Mouse (Mus musculus) forebrain, embryonic 11.5 days (tissue): ENCODE results near the gene Col26a1. TPM values are rescaled to one million over a fixed set of nuclear protein-coding genes. Genes with fewer than 3 reads are reported as not detected.

Source experiments
- ATAC-seq: fragments of 200-750 bp; cut with Nextera tagmentation; replicated peaks from 2 replicates; pipeline ENCODE4 v1.8.0; 2017; ENCODE audit warnings: moderate TSS enrichment; ENCODE audit not compliant: low FRiP score
- DNase-seq: peaks from one replicate; pipeline ENCODE4 v3.0.0-alpha.2; 2017; ENCODE audit warnings: low spot score
- H3K27ac ChIP-seq: fragments of 300-500 bp; sonication (generic); 2 replicates; pipeline ENCODE4 v1.5.1; 2014; ENCODE audit warnings: low read depth, low read length
- H3K27me3 ChIP-seq: fragments of 300-500 bp; sonication (generic); 2 replicates; pipeline ENCODE4 v1.6.1; 2014; ENCODE audit warnings: mild to moderate bottlenecking, low read length, mixed read lengths; ENCODE audit not compliant: control insufficient read depth, insufficient read depth
- H3K36me3 ChIP-seq: fragments of 300-500 bp; sonication (generic); 2 replicates; pipeline ENCODE4 v1.6.1; 2014; ENCODE audit warnings: mild to moderate bottlenecking, low read length, moderate library complexity, mixed read lengths; ENCODE audit not compliant: control insufficient read depth, insufficient read depth
- H3K4me1 ChIP-seq: fragments of 300-500 bp; sonication (generic); replicated peaks from 2 replicates; pipeline ENCODE4 v1.6.1; 2014; ENCODE audit warnings: low read length, mixed read lengths; ENCODE audit not compliant: control insufficient read depth, insufficient read depth
- H3K4me2 ChIP-seq: fragments of 300-500 bp; sonication (generic); 2 replicates; pipeline ENCODE4 v1.6.1; 2014; ENCODE audit warnings: low read depth, mild to moderate bottlenecking, low read length, moderate library complexity, mixed read lengths; ENCODE audit not compliant: severe bottlenecking
- H3K4me3 ChIP-seq: fragments of 300-500 bp; sonication (generic); 2 replicates; pipeline ENCODE4 v1.5.1; 2014; ENCODE audit warnings: low read depth, low read length
- H3K9ac ChIP-seq: fragments of 300-500 bp; sonication (generic); 2 replicates; pipeline ENCODE4 v1.6.1; 2014; ENCODE audit warnings: low read length
- H3K9me3 ChIP-seq: fragments of 300-500 bp; sonication (generic); 2 replicates; pipeline ENCODE4 v1.6.1; 2016; ENCODE audit warnings: low read length, mixed read lengths; ENCODE audit not compliant: control insufficient read depth
- WGBS: fragments of 180-500 bp; shearing (Covaris S2); extraction: QIAGEN DNeasy Blood & Tissue Kit; methylation state at CpG from one replicate; pipeline ENCODE4 v1.1.7; 2014; 5-methylcytosine and 5-hydroxymethylcytosine counted together
- polyA plus RNA-seq: library from polyadenylated mRNA; unstranded; fragments of >200 nt; fragmentation: Nextera tagmentation; extraction: Ambion mirVana; gene quantifications from 2 replicates; pipeline ENCODE4 v1.2.1, GENCODE M21; 2014

The Col26a1 gene
- polyA plus RNA-seq, 1 experiment from 2014 or later, result 40.6 TPM

DNA sequence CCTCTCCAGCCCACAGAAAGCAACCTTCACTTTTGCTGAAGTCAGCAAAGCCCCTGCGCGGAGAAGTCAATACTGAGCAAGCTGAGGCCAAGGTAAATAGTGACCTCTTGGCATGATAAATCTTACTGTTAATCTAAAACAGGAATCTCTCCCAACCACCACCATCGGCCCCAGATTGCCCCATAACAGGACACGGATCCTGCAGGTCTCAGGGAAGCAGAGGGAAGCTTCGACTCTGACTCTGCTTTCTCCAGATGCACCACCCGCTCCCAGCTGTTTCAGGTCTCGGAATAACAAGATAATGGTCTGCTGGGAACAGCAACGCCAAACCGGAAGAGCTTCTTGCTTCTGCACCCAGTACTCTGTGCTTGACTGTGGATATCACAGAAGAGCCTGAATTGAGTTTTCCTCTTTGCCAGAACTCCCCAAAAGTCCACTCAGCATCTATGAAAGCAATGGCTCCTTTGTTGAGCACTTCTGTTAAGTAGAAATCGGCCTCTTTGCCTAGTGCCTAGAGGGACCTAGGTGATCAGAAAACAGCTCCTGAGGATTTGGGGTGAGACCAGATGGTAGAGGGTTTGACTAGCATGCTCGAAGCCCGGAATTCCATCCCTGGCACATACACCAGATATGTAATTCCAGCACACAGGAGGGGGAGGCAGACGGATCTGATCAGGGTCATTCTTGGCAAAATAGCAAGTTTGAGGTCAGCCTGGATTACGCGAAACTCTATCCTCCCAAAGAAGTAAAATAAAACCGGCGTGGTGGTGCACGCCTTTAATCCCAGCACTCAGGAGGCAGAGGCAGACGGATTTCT lies 5.7 kb upstream of the Col26a1 start:
- WGBS, result 71% methylated on average over 19 of the region's 19 CpGs
- H3K4me2 ChIP-seq, result no peak overlapping the region
- DNase-seq, result no peak
- peaks cover 3% of the 10 kb centered on the region for H3K27me3 ChIP-seq
- no peak overlapping the region for H3K4me3 ChIP-seq
- no peak overlapping the region for H3K27ac ChIP-seq
- H3K36me3 ChIP-seq, result no peaks in the 10 kb centered on the region
- no peaks in the 10 kb centered on the region for H3K9me3 ChIP-seq
- no peaks in the 10 kb centered on the region for H3K4me1 ChIP-seq
- ATAC-seq, result no peak
- H3K9ac ChIP-seq, result no peak overlapping the region

DNA sequence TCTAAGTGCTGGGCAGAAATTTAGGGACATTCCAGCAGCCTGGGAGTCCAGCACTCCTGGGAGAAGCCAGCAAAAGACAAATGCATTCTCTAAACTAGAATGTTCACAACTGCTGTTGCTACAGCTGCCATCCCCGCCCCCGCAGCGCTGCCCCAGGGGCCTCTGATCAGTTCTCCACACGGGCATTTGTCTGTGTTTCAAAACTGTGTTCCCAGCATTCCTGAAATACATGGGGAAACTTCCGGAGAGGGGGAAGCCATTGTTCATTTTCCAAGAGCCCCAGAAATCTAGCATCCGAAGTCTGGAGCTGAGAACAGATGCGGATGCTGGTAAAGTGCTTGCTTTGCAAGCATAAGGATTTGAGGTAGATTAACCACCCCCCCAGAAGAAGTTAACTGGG lies 3.9 kb upstream of the Col26a1 start:
- ATAC-seq (no peak), DNase-seq (no peak)
- H3K4me2 ChIP-seq, result no peak overlapping the region
- no peaks in the 10 kb centered on the region for H3K9me3 ChIP-seq
- no peak overlapping the region for H3K27ac ChIP-seq
- WGBS, result 39% methylated on average over 7 of the region's 7 CpGs
- H3K4me1 ChIP-seq, result peaks cover 3% of the 10 kb centered on the region; the same call in 1 of the 2 replicates
- no peaks in the 10 kb centered on the region for H3K36me3 ChIP-seq
- H3K4me3 ChIP-seq, result no peak overlapping the region
- H3K9ac ChIP-seq, result no peak overlapping the region
- peaks cover 19% of the 10 kb centered on the region for H3K27me3 ChIP-seq

DNA sequence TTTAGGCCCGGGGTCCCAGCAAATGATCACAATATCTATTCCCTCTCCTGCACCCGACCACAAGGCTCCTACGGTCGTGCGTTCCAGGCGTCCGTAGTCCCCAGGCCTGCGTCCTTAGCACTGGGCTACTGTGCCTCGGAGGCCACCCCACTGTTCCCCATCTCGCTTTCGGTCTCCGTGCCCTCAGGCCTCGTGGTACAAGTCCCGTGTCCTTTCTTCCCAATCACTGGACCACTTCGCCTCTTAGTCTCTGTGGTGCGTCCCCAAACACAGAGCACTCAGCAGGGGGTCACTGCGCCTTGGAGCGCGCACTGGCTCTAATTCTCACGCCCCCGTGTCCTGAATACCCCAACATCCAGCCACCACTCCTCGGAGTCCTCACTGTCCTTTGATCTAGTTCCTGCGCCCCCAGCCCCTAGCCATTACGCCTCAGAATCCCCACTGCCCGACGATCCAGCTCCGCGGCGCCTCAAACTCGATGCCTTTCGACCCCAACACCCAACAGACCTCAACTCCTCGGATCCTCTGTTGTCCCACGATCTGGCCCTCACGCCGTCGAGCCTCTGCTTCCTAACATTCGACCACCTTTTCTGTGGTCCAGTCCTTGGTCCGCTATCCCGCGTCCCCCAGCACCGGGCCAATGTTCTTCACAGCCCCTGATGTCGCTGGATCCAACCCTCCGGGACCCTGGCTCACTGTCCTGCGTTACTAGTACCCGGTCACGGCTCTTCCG lies 788 bp downstream of the Col26a1 start:
- peaks cover 24% of the 10 kb centered on the region for H3K27me3 ChIP-seq
- H3K36me3 ChIP-seq, result no peaks in the 10 kb centered on the region
- peaks cover 3% of the 10 kb centered on the region; the same call in 1 of the 2 replicates for H3K4me1 ChIP-seq
- H3K27ac ChIP-seq, result 0 out of 2 replicates have a peak overlapping the region, but pooled peaks have one; percentile 3
- ATAC-seq (peak; percentile 49; the same call in 1 of the 2 replicates), DNase-seq (peak; percentile 68)
- no peaks in the 10 kb centered on the region for H3K9me3 ChIP-seq
- peak overlapping the region; percentile 88 for H3K4me2 ChIP-seq
- under 1% methylated on average over 47 of the region's 47 CpGs for WGBS
- peak overlapping the region; percentile 48 for H3K4me3 ChIP-seq
- peak overlapping the region; percentile 69 for H3K9ac ChIP-seq

DNA sequence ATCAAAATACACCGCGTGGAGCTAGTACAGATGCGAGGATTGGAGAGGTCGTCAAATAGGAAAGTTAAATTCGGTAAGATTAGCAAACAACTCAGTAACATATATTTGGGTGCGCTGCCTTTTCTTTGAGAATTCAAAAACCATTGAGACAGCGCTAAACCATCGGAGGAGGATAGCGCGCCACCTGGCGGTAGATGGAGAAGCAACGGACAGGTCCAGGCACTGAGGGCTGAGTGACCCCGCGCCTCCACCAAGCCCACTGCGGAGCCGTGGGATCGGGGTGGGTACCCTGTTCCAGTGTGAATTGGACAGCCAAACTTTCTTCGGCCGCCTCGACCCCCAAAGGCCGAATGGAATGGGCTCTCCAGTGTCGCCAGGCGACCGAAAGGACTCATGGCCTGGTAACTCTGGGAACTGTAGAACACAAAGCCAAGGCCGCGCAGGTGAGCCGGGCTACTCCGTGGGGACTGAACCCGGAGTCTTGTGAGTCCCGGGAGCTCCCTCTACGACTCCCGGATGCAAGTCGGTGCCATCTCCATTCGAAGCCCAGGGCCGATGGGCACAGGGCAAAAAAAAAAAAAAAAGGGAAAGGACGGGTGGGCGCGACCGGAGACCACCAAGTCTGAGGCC lies 1.5 kb downstream of the Col26a1 start:
- H3K4me3 ChIP-seq, result peak overlapping the region; percentile 48
- peak overlapping the region; percentile 69 for H3K9ac ChIP-seq
- H3K9me3 ChIP-seq, result no peaks in the 10 kb centered on the region
- no peak overlapping the region for H3K27ac ChIP-seq
- DNase-seq (peak; percentile 92), ATAC-seq (peak; percentile 71; the same call in 1 of the 2 replicates)
- H3K27me3 ChIP-seq, result peaks cover 24% of the 10 kb centered on the region
- peak overlapping the region; percentile 88 for H3K4me2 ChIP-seq
- peaks cover 3% of the 10 kb centered on the region; the same call in 1 of the 2 replicates for H3K4me1 ChIP-seq
- WGBS, result 4% methylated on average over 37 of the region's 39 CpGs
- H3K36me3 ChIP-seq, result no peaks in the 10 kb centered on the region

DNA sequence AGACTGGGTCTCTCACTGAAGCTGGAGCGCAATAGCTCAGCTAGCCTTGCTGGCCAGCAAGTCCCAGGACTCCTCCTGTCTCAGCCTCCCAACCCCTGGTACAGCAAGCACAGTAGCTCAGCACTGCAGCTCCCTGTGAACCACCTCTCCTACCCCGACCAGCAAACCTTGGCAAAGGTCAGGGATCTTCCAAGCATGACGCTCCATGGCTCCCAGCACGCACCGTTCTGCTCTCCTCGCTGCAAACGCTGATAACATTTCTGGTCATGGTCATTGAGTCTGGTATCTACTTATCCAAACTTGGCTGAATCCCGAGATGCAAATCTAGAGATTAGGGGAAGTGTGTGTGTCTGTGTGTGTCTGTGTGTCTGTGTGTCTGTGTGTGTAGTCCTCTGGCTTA lies 2.9 kb downstream of the Col26a1 start:
- Histone ChIP-seq H3K4me3 (no peak overlapping the region), H3K4me1 (peaks cover 3% of the 10 kb centered on the region; the same call in 1 of the 2 replicates), H3K27me3 (peaks cover 24% of the 10 kb centered on the region), H3K9me3 (no peaks in the 10 kb centered on the region), H3K27ac (no peak overlapping the region), H3K36me3 (no peaks in the 10 kb centered on the region), H3K9ac (no peak overlapping the region), H3K4me2 (no peak overlapping the region)
- ATAC-seq (no peak), DNase-seq (no peak)
- 89% methylated on average over 8 of the region's 8 CpGs for WGBS

DNA sequence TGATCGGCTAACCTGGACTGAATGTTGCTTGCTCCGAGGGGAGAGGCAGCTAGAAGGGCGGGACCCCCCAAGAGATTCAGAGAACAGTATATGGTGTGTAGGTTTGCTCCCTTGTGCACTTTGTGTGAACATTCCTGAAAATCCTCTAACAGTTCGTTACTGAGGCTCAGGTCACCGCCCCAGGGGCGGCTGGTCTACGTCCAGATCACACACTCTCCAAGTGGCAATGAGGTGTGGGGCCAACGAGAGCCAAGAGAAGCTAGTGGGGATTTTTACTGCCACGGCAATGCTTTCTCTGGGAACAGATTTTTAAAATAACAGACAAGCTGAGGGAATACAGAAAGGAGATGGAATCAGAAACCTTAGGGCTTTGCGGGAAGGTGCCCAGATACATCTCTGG lies 8.7 kb downstream of the Col26a1 start:
- no peak overlapping the region for H3K9ac ChIP-seq
- no peaks in the 10 kb centered on the region for H3K27me3 ChIP-seq
- H3K9me3 ChIP-seq, result no peaks in the 10 kb centered on the region
- H3K4me3 ChIP-seq, result no peak overlapping the region
- 72% methylated on average over 10 of the region's 10 CpGs for WGBS
- DNase-seq, result no peak
- no peak overlapping the region for H3K27ac ChIP-seq
- no peak overlapping the region for H3K4me2 ChIP-seq
- no peak for ATAC-seq
- no peaks in the 10 kb centered on the region for H3K4me1 ChIP-seq
- H3K36me3 ChIP-seq, result no peaks in the 10 kb centered on the region

DNA sequence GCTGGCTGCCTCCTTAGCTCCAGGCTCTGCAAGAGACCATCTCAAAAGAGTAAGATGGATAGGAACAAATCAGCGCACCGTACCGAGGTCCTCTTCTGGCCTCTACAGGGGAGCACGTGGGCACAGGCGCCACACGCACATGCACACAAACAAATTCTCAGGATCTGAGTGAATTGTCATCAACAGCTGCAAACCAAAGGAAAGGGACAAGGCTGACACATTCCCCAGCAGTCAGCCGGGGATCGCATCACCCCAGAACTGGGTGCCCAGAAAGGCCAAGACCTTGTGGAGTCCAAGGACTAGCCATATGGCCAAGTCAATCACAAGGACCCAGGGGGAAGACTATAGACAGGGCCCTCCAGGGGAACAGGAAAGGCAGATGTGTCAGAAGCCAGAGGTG lies 10.6 kb downstream of the Col26a1 start:
- no peaks in the 10 kb centered on the region for H3K27me3 ChIP-seq
- H3K4me3 ChIP-seq, result no peak overlapping the region
- no peak overlapping the region for H3K4me2 ChIP-seq
- H3K27ac ChIP-seq, result no peak overlapping the region
- ATAC-seq (no peak), DNase-seq (no peak)
- H3K36me3 ChIP-seq, result no peaks in the 10 kb centered on the region
- no peaks in the 10 kb centered on the region for H3K4me1 ChIP-seq
- no peaks in the 10 kb centered on the region for H3K9me3 ChIP-seq
- no peak overlapping the region for H3K9ac ChIP-seq
- 85% methylated on average over 8 of the region's 8 CpGs for WGBS

DNA sequence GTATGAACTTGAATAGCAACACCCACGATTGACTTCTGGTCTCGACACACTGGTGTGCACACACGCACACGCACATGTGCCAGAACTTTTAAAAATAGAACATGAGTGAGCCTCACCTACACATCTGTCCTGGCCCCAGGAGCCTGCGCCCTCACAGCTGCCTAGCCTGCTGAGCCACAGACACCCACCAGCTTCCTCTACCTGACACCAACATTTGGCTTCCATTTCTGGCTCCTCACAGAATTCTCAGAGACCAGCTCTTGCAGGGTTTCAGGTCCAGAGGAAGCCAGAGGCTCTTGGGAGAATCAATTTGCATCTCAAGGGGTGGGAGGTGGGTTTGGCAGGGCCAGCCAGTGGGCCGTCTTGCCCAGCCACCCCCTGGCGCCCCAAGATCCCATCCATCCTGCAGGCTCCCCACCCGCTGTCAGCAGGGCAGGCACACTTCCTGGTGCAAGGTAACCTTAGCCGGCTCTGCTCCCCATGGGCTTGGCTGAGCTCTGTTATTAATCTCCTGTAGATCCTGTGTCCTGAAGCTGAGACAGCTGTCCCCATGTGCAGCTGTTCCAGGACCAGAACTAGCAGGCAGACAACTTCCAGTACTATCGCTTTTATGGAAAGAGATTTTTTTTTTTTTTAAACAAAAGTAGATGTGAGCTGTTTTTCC lies 13.4 kb downstream of the Col26a1 start:
- Histone ChIP-seq H3K4me3 (no peak overlapping the region), H3K9me3 (no peaks in the 10 kb centered on the region), H3K4me1 (no peaks in the 10 kb centered on the region), H3K27ac (no peak overlapping the region), H3K27me3 (no peaks in the 10 kb centered on the region), H3K4me2 (no peak overlapping the region), H3K36me3 (no peaks in the 10 kb centered on the region), H3K9ac (no peak overlapping the region)
- WGBS, result 62% methylated on average over 10 of the region's 10 CpGs
- ATAC-seq, result no peak
- no peak for DNase-seq
